Mouse (Mus musculus) bone marrow macrophage, adult 2 months (primary cell): Measurements from ENCODE around the gene Prr18.

Experiments
- CTCF ChIP-seq: IDR thresholded peaks from 2 replicates; pipeline ENCODE4 v1.5.1; 2012; ENCODE audit warnings: low read depth, mild to moderate bottlenecking, low read length, moderate library complexity
- POLR2A ChIP-seq: IDR thresholded peaks from 2 replicates; pipeline ENCODE4 v1.6.1; 2012; ENCODE audit warnings: mild to moderate bottlenecking, low read depth, low read length, borderline replicate concordance

DNA sequence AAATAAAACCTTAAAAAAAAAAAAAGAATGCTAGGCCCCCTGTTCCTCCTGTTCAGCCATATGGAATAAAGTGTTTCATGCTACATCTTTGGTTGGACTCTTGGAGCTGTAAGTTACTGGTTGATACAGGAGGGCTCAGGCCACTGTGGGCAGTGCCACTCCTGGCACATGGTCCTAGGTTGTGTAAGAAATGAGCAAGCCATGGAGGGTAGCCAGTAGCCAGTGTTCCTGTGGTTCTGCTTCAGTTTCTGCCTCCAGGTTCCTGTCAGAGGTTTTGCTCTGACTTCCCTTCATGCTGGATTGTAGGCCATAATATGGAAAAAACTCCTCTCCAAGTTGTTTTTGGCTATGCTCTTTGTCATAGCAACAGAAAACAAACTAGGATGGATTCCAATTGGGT, 46.5 kb upstream of the Prr18 start:
- TF ChIP-seq POLR2A (no peak), CTCF (no peak)
